Mouse (Mus musculus) myocyte (in vitro differentiated cells): ENCODE results near the gene Kazald1. TPM values are rescaled to one million over a fixed set of nuclear protein-coding genes. Genes with fewer than 3 reads are reported as not detected.

Experiments used
- H3K27me3 ChIP-seq: one replicate; pipeline ENCODE4 v1.6.1; 2011; ENCODE audit not compliant: control insufficient read depth, insufficient read depth, insufficient read length
- H3K36me3 ChIP-seq: one replicate; pipeline ENCODE4 v1.6.1; 2011; ENCODE audit not compliant: control insufficient read depth, insufficient read depth
- H3K4me2 ChIP-seq: one replicate; pipeline ENCODE4 v1.6.1; 2011; ENCODE audit warnings: low read depth, control low read depth
- H3K4me3 ChIP-seq: one replicate; pipeline ENCODE4 v1.5.1; 2011; ENCODE audit warnings: mild to moderate bottlenecking, control low read depth, moderate library complexity
- H3K79me2 ChIP-seq: one replicate; pipeline ENCODE4 v1.6.1; 2011; ENCODE audit not compliant: control insufficient read depth, insufficient read depth
- H3ac ChIP-seq: one replicate; pipeline ENCODE4 v1.6.1; 2011; ENCODE audit not compliant: control insufficient read depth, insufficient read length
- CEBPB ChIP-seq: IDR thresholded peaks from 2 replicates; pipeline ENCODE4 v1.6.1; 2011; ENCODE audit warnings: mild to moderate bottlenecking, moderate library complexity; ENCODE audit not compliant: poor library complexity, insufficient read depth, severe bottlenecking
- E2F4 ChIP-seq: IDR thresholded peaks from one replicate; pipeline ENCODE4 v1.6.1; 2011; ENCODE audit warnings: mild to moderate bottlenecking, control low read depth, moderate library complexity; ENCODE audit not compliant: insufficient read depth
- MAX ChIP-seq: IDR thresholded peaks from one replicate; pipeline ENCODE4 v1.6.1; 2011; ENCODE audit warnings: low read depth, mild to moderate bottlenecking, control low read depth
- MYOD1 ChIP-seq, 3 experiments: IDR thresholded peaks; one replicate each; pipeline ENCODE4 v1.6.1; 2011; ENCODE audit warnings: control low read depth in 2 of 3, low read depth in 2 of 3, mild to moderate bottlenecking in 2 of 3, moderate library complexity in 1 of 3; ENCODE audit not compliant: insufficient read length in 2 of 3, control insufficient read depth in 1 of 3
- MYOG ChIP-seq, 3 experiments: IDR thresholded peaks; one replicate each; pipeline ENCODE4 v1.6.1; 2011; ENCODE audit warnings: control low read depth in 2 of 3, low read depth in 2 of 3, mild to moderate bottlenecking in 2 of 3; ENCODE audit not compliant: insufficient read length in 2 of 3, control insufficient read depth in 1 of 3, insufficient read depth in 1 of 3
- POLR2A ChIP-seq: IDR thresholded peaks from one replicate; pipeline ENCODE4 v1.6.1; 2011; ENCODE audit warnings: low read depth, mild to moderate bottlenecking, control low read depth, moderate library complexity; ENCODE audit not compliant: insufficient read length
- POLR2AphosphoS2 ChIP-seq: IDR thresholded peaks from one replicate; pipeline ENCODE4 v1.6.1; 2011; ENCODE audit warnings: low read depth, control low read depth; ENCODE audit not compliant: insufficient read length
- REST ChIP-seq: IDR thresholded peaks from one replicate; pipeline ENCODE4 v1.6.1; 2011; ENCODE audit warnings: mild to moderate bottlenecking, control low read depth, moderate library complexity; ENCODE audit not compliant: insufficient read depth, insufficient read length
- SRF ChIP-seq: IDR thresholded peaks from one replicate; pipeline ENCODE4 v1.6.1; 2011; ENCODE audit warnings: low read depth; ENCODE audit not compliant: control insufficient read depth, insufficient read length
- TCF12 ChIP-seq: IDR thresholded peaks from one replicate; pipeline ENCODE4 v1.6.1; 2011; ENCODE audit warnings: mild to moderate bottlenecking, control low read depth; ENCODE audit not compliant: poor library complexity, insufficient read depth, severe bottlenecking
- TCF3 ChIP-seq: IDR thresholded peaks from one replicate; pipeline ENCODE4 v1.6.1; 2011; ENCODE audit warnings: low read depth, control low read depth; ENCODE audit not compliant: insufficient read length
- USF1 ChIP-seq: IDR thresholded peaks from one replicate; pipeline ENCODE4 v1.6.1; 2011; ENCODE audit warnings: low read depth, mild to moderate bottlenecking, control low read depth, moderate library complexity
- polyA plus RNA-seq: library from polyadenylated mRNA; unstranded; fragments of >200 nt; fragmentation: generic; extraction: Trizol; gene quantifications from one replicate; pipeline ENCODE4 v1.2.1, GENCODE M21; 2012; ENCODE audit warnings: missing spikeins

The Kazald1 gene
- polyA plus RNA-seq, 1 experiment: 1.4 TPM

- no peak for TF ChIP-seq SRF
- TF ChIP-seq CEBPB: no peak
- no peak for TF ChIP-seq TCF12
- no peak for TF ChIP-seq MYOD1 (IDR thresholded peaks at IDR 0.05; ENCODE audit: control insufficient read depth in 1 of 3, insufficient read length in 2 of 3, low read depth in 2 of 3)
- TF ChIP-seq E2F4: no peak
- no peak for TF ChIP-seq MAX
- no peak for TF ChIP-seq TCF3
- no peak for TF ChIP-seq POLR2AphosphoS2
- no peak for TF ChIP-seq MYOG (IDR thresholded peaks at IDR 0.05; ENCODE audit: control insufficient read depth in 1 of 3, insufficient read depth in 1 of 3, insufficient read length in 2 of 3, low read depth in 2 of 3)
- no peak for TF ChIP-seq USF1
- no peak for TF ChIP-seq POLR2A
- TF ChIP-seq REST: no peak
- Histone ChIP-seq H3K27me3 (peaks cover 47% of the 10 kb centered on the region), H3ac (no peak overlapping the region), H3K4me2 (no peak overlapping the region), H3K79me2 (no peaks in the 10 kb centered on the region), H3K36me3 (no peaks in the 10 kb centered on the region), H3K4me3 (no peak overlapping the region)
These were observed 30.6 kb downstream of the Kazald1 start for GRCm38 (mm10) chr19:45105591-45105990.

GRCm38 (mm10) chr19:45106689-45107088 is 31.6 kb downstream of the Kazald1 start:
- no peak for TF ChIP-seq MAX
- Histone ChIP-seq H3K27me3 (peaks cover 44% of the 10 kb centered on the region), H3K79me2 (no peaks in the 10 kb centered on the region), H3ac (no peak overlapping the region), H3K4me3 (no peak overlapping the region), H3K4me2 (no peak overlapping the region), H3K36me3 (no peaks in the 10 kb centered on the region)

GRCm38 (mm10) chr19:45110681-45111080 is 35.6 kb downstream of the Kazald1 start:
- H3K4me2 ChIP-seq: no peak overlapping the region
- no peaks in the 10 kb centered on the region for H3K79me2 ChIP-seq
- H3K4me3 ChIP-seq: no peak overlapping the region
- no peaks in the 10 kb centered on the region for H3K36me3 ChIP-seq
- peaks cover 34% of the 10 kb centered on the region for H3K27me3 ChIP-seq
- no peak overlapping the region for H3ac ChIP-seq
- no peak for TF ChIP-seq TCF12
- no peak for TF ChIP-seq REST
- TF ChIP-seq TCF3: no peak
- no peak for TF ChIP-seq CEBPB
- no peak for TF ChIP-seq MYOD1 (IDR thresholded peaks at IDR 0.05; ENCODE audit: control insufficient read depth in 1 of 3, insufficient read length in 2 of 3, low read depth in 2 of 3)
- no peak for TF ChIP-seq E2F4
- no peak for TF ChIP-seq SRF
- no peak for TF ChIP-seq POLR2A
- TF ChIP-seq MYOG (IDR thresholded peaks at IDR 0.05; ENCODE audit: control insufficient read depth in 1 of 3, insufficient read depth in 1 of 3, insufficient read length in 2 of 3, low read depth in 2 of 3): no peak
- TF ChIP-seq POLR2AphosphoS2: no peak
- no peak for TF ChIP-seq USF1

GRCm38 (mm10) chr19:45112444-45112843 is 37.4 kb downstream of the Kazald1 start:
- no peak for TF ChIP-seq USF1
- no peaks in the 10 kb centered on the region for H3K79me2 ChIP-seq
- no peak overlapping the region for H3K4me3 ChIP-seq
- H3ac ChIP-seq: no peak overlapping the region
- H3K36me3 ChIP-seq: no peaks in the 10 kb centered on the region
- no peak overlapping the region for H3K4me2 ChIP-seq
- peaks cover 34% of the 10 kb centered on the region for H3K27me3 ChIP-seq

- H3K27me3 ChIP-seq: peaks cover 43% of the 10 kb centered on the region
- H3ac ChIP-seq: no peak overlapping the region
- no peak for TF ChIP-seq TCF12
- no peak for TF ChIP-seq MYOG (IDR thresholded peaks at IDR 0.05; ENCODE audit: control insufficient read depth in 1 of 3, insufficient read depth in 1 of 3, insufficient read length in 2 of 3, low read depth in 2 of 3)
- no peak for TF ChIP-seq E2F4
- TF ChIP-seq SRF: no peak
- no peak for TF ChIP-seq CEBPB
- no peak for TF ChIP-seq MYOD1 (IDR thresholded peaks at IDR 0.05; ENCODE audit: control insufficient read depth in 1 of 3, insufficient read length in 2 of 3, low read depth in 2 of 3)
- no peak for TF ChIP-seq POLR2AphosphoS2
- TF ChIP-seq USF1: no peak
- no peak for TF ChIP-seq MAX
- no peak overlapping the region for H3K4me3 ChIP-seq
- no peaks in the 10 kb centered on the region for H3K36me3 ChIP-seq
- no peaks in the 10 kb centered on the region for H3K79me2 ChIP-seq
- H3K4me2 ChIP-seq: no peak overlapping the region
These were observed 38.9 kb downstream of the Kazald1 start for GRCm38 (mm10) chr19:45113791-45114460.
